Mouse (Mus musculus): ENCODE data around the gene Lair1.
"Not testable (repeated sequence)": the region's sequence is repeated elsewhere in the genome, so short reads cannot be mapped to it uniquely, and the experiment has no call there.

The Lair1 gene

GRCm38 (mm10) chr7:4063013-4063412, at the start of gene Lair1:
Lair1 (minus strand) TSS chr7:4063204.
- no peak for DNase-seq

- DNase-seq, result no peak
Measured at GRCm38 (mm10) chr7:4111766-4112165, 48.8 kb upstream of the Lair1 start.

GRCm38 (mm10) chr7:4103411-4103810, 40.4 kb upstream of the Lair1 start:
- DNase-seq, result no peak

- DNase-seq, result no peak
Measured at GRCm38 (mm10) chr7:4101144-4101543, 38.1 kb upstream of the Lair1 start.

- DNase-seq, result no peak
Measured at GRCm38 (mm10) chr7:4098832-4099231, 35.8 kb upstream of the Lair1 start.

GRCm38 (mm10) chr7:4098301-4098700, 35.3 kb upstream of the Lair1 start:
- no peak for DNase-seq

- no peak for DNase-seq
Measured at GRCm38 (mm10) chr7:4091170-4091569, 28.2 kb upstream of the Lair1 start.

- DNase-seq, result no peak
Measured at GRCm38 (mm10) chr7:4088679-4089078, 25.7 kb upstream of the Lair1 start.

- no peak for DNase-seq
Measured at GRCm38 (mm10) chr7:4087896-4088480, 25.0 kb upstream of the Lair1 start.

- DNase-seq, result no peak
Measured at GRCm38 (mm10) chr7:4087238-4087895, 24.4 kb upstream of the Lair1 start.

GRCm38 (mm10) chr7:4085562-4085961, 22.6 kb upstream of the Lair1 start:
- DNase-seq, result no peak

- DNase-seq, result no peak
Measured at GRCm38 (mm10) chr7:4084161-4084560, 21.2 kb upstream of the Lair1 start.

- peak in 1 of 2 experiments; percentile 5 for DNase-seq
Measured at GRCm38 (mm10) chr7:4082804-4083203, 19.8 kb upstream of the Lair1 start.

GRCm38 (mm10) chr7:4081706-4082105, 18.7 kb upstream of the Lair1 start:
- DNase-seq, result no peak

- no peak for DNase-seq
Measured at GRCm38 (mm10) chr7:4080552-4080951, 17.5 kb upstream of the Lair1 start.

GRCm38 (mm10) chr7:4079511-4079910, 16.5 kb upstream of the Lair1 start:
- no peak for DNase-seq

GRCm38 (mm10) chr7:4073144-4073543, 10.1 kb upstream of the Lair1 start:
- DNase-seq, result no peak

- DNase-seq, result no peak
Measured at GRCm38 (mm10) chr7:4071066-4071465, 8.1 kb upstream of the Lair1 start.

GRCm38 (mm10) chr7:4063714-4064425, 866 bp upstream of the Lair1 start:
- no peak for DNase-seq

GRCm38 (mm10) chr7:4060602-4061188, 2.3 kb downstream of the Lair1 start:
- not testable (repeated sequence) for DNase-seq

- peak in 1 of 2 experiments; percentile 9 for DNase-seq
Measured at GRCm38 (mm10) chr7:4026794-4027421, 36.1 kb downstream of the Lair1 start.

GRCm38 (mm10) chr7:4004636-4005035, 58.4 kb downstream of the Lair1 start:
- DNase-seq, result not testable (repeated sequence)

GRCm38 (mm10) chr7:4003996-4004395, 59.0 kb downstream of the Lair1 start:
- not testable (repeated sequence) for DNase-seq
